Mouse (Mus musculus): ENCODE measurements around the gene Ankrd31. TPM values are rescaled to one million over a fixed set of nuclear protein-coding genes. Genes with fewer than 3 reads are reported as not detected.

Gene Ankrd31
- polyA plus RNA-seq (2015; fragmentation: Nextera tagmentation; extraction: Ambion mirVana): not detected in 2 replicates

GRCm38 (mm10) chr13:96748109-96748845, at the start of gene Ankrd31:
TSS of gene Ankrd31 (plus strand) at chr13:96748272.
- Histone ChIP-seq H3K9me3 (ENCODE audit: control insufficient read depth, low read length) (no peaks in the 10 kb centered on the region), H3K4me2 (ENCODE audit: low read depth, low read length) (no peak within 1 kb of the TSS), H3K27ac (ENCODE audit: low read length) (no peak within 1 kb of the TSS), H3K9ac (ENCODE audit: low read length) (no peak within 1 kb of the TSS), H3K4me1 (replicated peaks; ENCODE audit: control insufficient read depth, insufficient read depth, low read length) (no peaks in the 10 kb centered on the region), H3K27me3 (ENCODE audit: control insufficient read depth, insufficient read depth, low read depth, low read length) (no peaks in the 10 kb centered on the region), H3K36me3 (ENCODE audit: control insufficient read depth, insufficient read depth, low read length) (no peaks in the 10 kb centered on the region), H3K4me3 (ENCODE audit: low read length) (no peak within 1 kb of the TSS)
- ATAC-seq (ENCODE audit: low read depth): no peak
- WGBS: 87% methylated on average over 42 of the region's 42 CpGs

GRCm38 (mm10) chr13:96702567-96703278, 45.3 kb upstream of the Ankrd31 start:
- 0 out of 2 replicates have a peak, but pooled peaks have one; percentile 45 for ATAC-seq (ENCODE audit: low read depth)
- Histone ChIP-seq H3K36me3 (ENCODE audit: control insufficient read depth, insufficient read depth, low read length) (no peaks in the 10 kb centered on the region), H3K27ac (ENCODE audit: low read length) (no peak overlapping the region), H3K4me1 (replicated peaks; ENCODE audit: control insufficient read depth, insufficient read depth, low read length) (no peaks in the 10 kb centered on the region), H3K4me3 (ENCODE audit: low read length) (no peak overlapping the region), H3K9ac (ENCODE audit: low read length) (no peak overlapping the region), H3K4me2 (ENCODE audit: low read depth, low read length) (no peak overlapping the region), H3K27me3 (ENCODE audit: control insufficient read depth, insufficient read depth, low read depth, low read length) (no peaks in the 10 kb centered on the region), H3K9me3 (ENCODE audit: control insufficient read depth, low read length) (no peaks in the 10 kb centered on the region)
- WGBS: 50% methylated on average over 9 of the region's 9 CpGs

GRCm38 (mm10) chr13:96709269-96710233, 38.5 kb upstream of the Ankrd31 start:
- H3K4me2 ChIP-seq (ENCODE audit: low read depth, low read length): no peak overlapping the region
- WGBS: 66% methylated on average over 8 of the region's 8 CpGs
- H3K4me3 ChIP-seq (ENCODE audit: low read length): no peak overlapping the region
- no peaks in the 10 kb centered on the region for H3K4me1 ChIP-seq (replicated peaks; ENCODE audit: control insufficient read depth, insufficient read depth, low read length)
- no peaks in the 10 kb centered on the region for H3K27me3 ChIP-seq (ENCODE audit: control insufficient read depth, insufficient read depth, low read depth, low read length)
- no peak for ATAC-seq (ENCODE audit: low read depth)
- H3K9ac ChIP-seq (ENCODE audit: low read length): no peak overlapping the region
- no peaks in the 10 kb centered on the region for H3K9me3 ChIP-seq (ENCODE audit: control insufficient read depth, low read length)
- H3K27ac ChIP-seq (ENCODE audit: low read length): no peak overlapping the region
- H3K36me3 ChIP-seq (ENCODE audit: control insufficient read depth, insufficient read depth, low read length): no peaks in the 10 kb centered on the region

GRCm38 (mm10) chr13:96716311-96716710, 31.8 kb upstream of the Ankrd31 start:
- 91% methylated on average over 2 of the region's 2 CpGs for WGBS
- no peaks in the 10 kb centered on the region for H3K27me3 ChIP-seq (ENCODE audit: control insufficient read depth, insufficient read depth, low read depth, low read length)
- H3K36me3 ChIP-seq (ENCODE audit: control insufficient read depth, insufficient read depth, low read length): no peaks in the 10 kb centered on the region

GRCm38 (mm10) chr13:96717821-96718220, 30.3 kb upstream of the Ankrd31 start:
- no peak overlapping the region for H3K4me2 ChIP-seq (ENCODE audit: low read depth, low read length)
- H3K4me3 ChIP-seq (ENCODE audit: low read length): no peak overlapping the region
- H3K9me3 ChIP-seq (ENCODE audit: control insufficient read depth, low read length): no peaks in the 10 kb centered on the region
- no peaks in the 10 kb centered on the region for H3K4me1 ChIP-seq (replicated peaks; ENCODE audit: control insufficient read depth, insufficient read depth, low read length)
- no peaks in the 10 kb centered on the region for H3K27me3 ChIP-seq (ENCODE audit: control insufficient read depth, insufficient read depth, low read depth, low read length)
- no peak for ATAC-seq (ENCODE audit: low read depth)
- H3K27ac ChIP-seq (ENCODE audit: low read length): no peak overlapping the region
- H3K36me3 ChIP-seq (ENCODE audit: control insufficient read depth, insufficient read depth, low read length): no peaks in the 10 kb centered on the region
- H3K9ac ChIP-seq (ENCODE audit: low read length): no peak overlapping the region
- WGBS: 41% methylated on average over 1 of the region's 1 CpGs

More at GRCm38 (mm10) chr13:96716311-96716710, 31.8 kb upstream of the Ankrd31 start:
- Histone ChIP-seq H3K4me2 (ENCODE audit: low read depth, low read length) (no peak overlapping the region), H3K27ac (ENCODE audit: low read length) (no peak overlapping the region), H3K9ac (ENCODE audit: low read length) (no peak overlapping the region), H3K4me1 (replicated peaks; ENCODE audit: control insufficient read depth, insufficient read depth, low read length) (no peaks in the 10 kb centered on the region), H3K9me3 (ENCODE audit: control insufficient read depth, low read length) (no peaks in the 10 kb centered on the region), H3K4me3 (ENCODE audit: low read length) (no peak overlapping the region)
- ATAC-seq (ENCODE audit: low read depth): no peak

- Histone ChIP-seq H3K9ac (ENCODE audit: low read length) (no peak overlapping the region), H3K36me3 (ENCODE audit: control insufficient read depth, insufficient read depth, low read length) (no peaks in the 10 kb centered on the region), H3K4me2 (ENCODE audit: low read depth, low read length) (no peak overlapping the region), H3K4me3 (ENCODE audit: low read length) (no peak overlapping the region), H3K9me3 (ENCODE audit: control insufficient read depth, low read length) (no peaks in the 10 kb centered on the region), H3K4me1 (replicated peaks; ENCODE audit: control insufficient read depth, insufficient read depth, low read length) (no peaks in the 10 kb centered on the region), H3K27me3 (ENCODE audit: control insufficient read depth, insufficient read depth, low read depth, low read length) (no peaks in the 10 kb centered on the region), H3K27ac (ENCODE audit: low read length) (no peak overlapping the region)
- 73% methylated on average over 2 of the region's 2 CpGs for WGBS
- ATAC-seq (ENCODE audit: low read depth): no peak
These were observed 28.1 kb upstream of the Ankrd31 start for GRCm38 (mm10) chr13:96720003-96720402.

- Histone ChIP-seq H3K4me2 (ENCODE audit: low read depth, low read length) (no peak overlapping the region), H3K4me1 (replicated peaks; ENCODE audit: control insufficient read depth, insufficient read depth, low read length) (no peaks in the 10 kb centered on the region), H3K36me3 (ENCODE audit: control insufficient read depth, insufficient read depth, low read length) (no peaks in the 10 kb centered on the region), H3K4me3 (ENCODE audit: low read length) (no peak overlapping the region), H3K9me3 (ENCODE audit: control insufficient read depth, low read length) (no peaks in the 10 kb centered on the region), H3K9ac (ENCODE audit: low read length) (no peak overlapping the region), H3K27me3 (ENCODE audit: control insufficient read depth, insufficient read depth, low read depth, low read length) (no peaks in the 10 kb centered on the region), H3K27ac (ENCODE audit: low read length) (no peak overlapping the region)
- no peak for ATAC-seq (ENCODE audit: low read depth)
- WGBS: 73% methylated on average over 7 of the region's 7 CpGs
These were observed 19.8 kb upstream of the Ankrd31 start for GRCm38 (mm10) chr13:96728289-96728688.

- no peak overlapping the region for H3K4me3 ChIP-seq (ENCODE audit: low read length)
These were observed 18.9 kb upstream of the Ankrd31 start for GRCm38 (mm10) chr13:96729146-96729545.

GRCm38 (mm10) chr13:96730116-96730515, 18.0 kb upstream of the Ankrd31 start:
- no peak overlapping the region for H3K4me3 ChIP-seq (ENCODE audit: low read length)
- no peaks in the 10 kb centered on the region for H3K36me3 ChIP-seq (ENCODE audit: control insufficient read depth, insufficient read depth, low read length)
- H3K4me2 ChIP-seq (ENCODE audit: low read depth, low read length): no peak overlapping the region
- no peaks in the 10 kb centered on the region for H3K4me1 ChIP-seq (replicated peaks; ENCODE audit: control insufficient read depth, insufficient read depth, low read length)
- no peak for ATAC-seq (ENCODE audit: low read depth)
- 76% methylated on average over 1 of the region's 1 CpGs for WGBS
- no peaks in the 10 kb centered on the region for H3K9me3 ChIP-seq (ENCODE audit: control insufficient read depth, low read length)
- no peak overlapping the region for H3K27ac ChIP-seq (ENCODE audit: low read length)
- H3K27me3 ChIP-seq (ENCODE audit: control insufficient read depth, insufficient read depth, low read depth, low read length): no peaks in the 10 kb centered on the region
- no peak overlapping the region for H3K9ac ChIP-seq (ENCODE audit: low read length)

More at GRCm38 (mm10) chr13:96729146-96729545, 18.9 kb upstream of the Ankrd31 start:
- Histone ChIP-seq H3K27me3 (ENCODE audit: control insufficient read depth, insufficient read depth, low read depth, low read length) (no peaks in the 10 kb centered on the region), H3K9ac (ENCODE audit: low read length) (no peak overlapping the region), H3K27ac (ENCODE audit: low read length) (no peak overlapping the region), H3K4me1 (replicated peaks; ENCODE audit: control insufficient read depth, insufficient read depth, low read length) (no peaks in the 10 kb centered on the region), H3K9me3 (ENCODE audit: control insufficient read depth, low read length) (no peaks in the 10 kb centered on the region), H3K4me2 (ENCODE audit: low read depth, low read length) (no peak overlapping the region), H3K36me3 (ENCODE audit: control insufficient read depth, insufficient read depth, low read length) (no peaks in the 10 kb centered on the region)
- no peak for ATAC-seq (ENCODE audit: low read depth)
- 88% methylated on average over 5 of the region's 5 CpGs for WGBS
